Mouse (Mus musculus): Measurements from ENCODE around the gene Mrtfa.

The Mrtfa gene

GRCm38 (mm10) chr15:81067761-81068160 is 122.8 kb downstream of the Mrtfa start:
- no peak for DNase-seq (ENCODE audit: low read depth, low spot score)

- DNase-seq (ENCODE audit: low read depth, low spot score) = no peak
These were observed 123.6 kb downstream of the Mrtfa start for GRCm38 (mm10) chr15:81066976-81067375.

GRCm38 (mm10) chr15:81064661-81065060 is 125.9 kb downstream of the Mrtfa start:
- no peak for DNase-seq (ENCODE audit: low read depth, low spot score)

- DNase-seq (ENCODE audit: low read depth, low spot score) = peak; percentile 56
These were observed 126.4 kb downstream of the Mrtfa start for GRCm38 (mm10) chr15:81064143-81064542.

- no peak for DNase-seq (ENCODE audit: low read depth, low spot score)
These were observed 127.9 kb downstream of the Mrtfa start for GRCm38 (mm10) chr15:81062616-81063015.

- DNase-seq (ENCODE audit: low read depth, low spot score) = no peak
These were observed 128.4 kb downstream of the Mrtfa start for GRCm38 (mm10) chr15:81062175-81062588.

GRCm38 (mm10) chr15:81060975-81061374 is 129.6 kb downstream of the Mrtfa start:
- peak; percentile 39 for DNase-seq (ENCODE audit: low read depth, low spot score)

- no peak for DNase-seq (ENCODE audit: low read depth, low spot score)
These were observed 132.8 kb downstream of the Mrtfa start for GRCm38 (mm10) chr15:81057736-81058135.

- DNase-seq (ENCODE audit: low read depth, low spot score) = no peak
These were observed 135.1 kb downstream of the Mrtfa start for GRCm38 (mm10) chr15:81055488-81055887.

- DNase-seq (ENCODE audit: low read depth, low spot score) = no peak
These were observed 138.1 kb downstream of the Mrtfa start for GRCm38 (mm10) chr15:81052491-81052890.

GRCm38 (mm10) chr15:81050488-81050887 is 140.1 kb downstream of the Mrtfa start:
- DNase-seq (ENCODE audit: low read depth, low spot score) = no peak

GRCm38 (mm10) chr15:81049401-81050053 is 141.0 kb downstream of the Mrtfa start:
- peak; percentile 34 for DNase-seq (ENCODE audit: low read depth, low spot score)

- no peak for DNase-seq (ENCODE audit: low read depth, low spot score)
These were observed 143.1 kb downstream of the Mrtfa start for GRCm38 (mm10) chr15:81047497-81047896.

GRCm38 (mm10) chr15:81046061-81046460 is 144.5 kb downstream of the Mrtfa start:
- DNase-seq (ENCODE audit: low read depth, low spot score) = no peak

GRCm38 (mm10) chr15:81045336-81045735 is 145.2 kb downstream of the Mrtfa start:
- DNase-seq (ENCODE audit: low read depth, low spot score) = no peak

- no peak for DNase-seq (ENCODE audit: low read depth, low spot score)
These were observed 146.1 kb downstream of the Mrtfa start for GRCm38 (mm10) chr15:81044446-81044845.

GRCm38 (mm10) chr15:81042276-81042931 is 148.2 kb downstream of the Mrtfa start:
- peak; percentile 70 for DNase-seq (ENCODE audit: low read depth, low spot score)

- DNase-seq (ENCODE audit: low read depth, low spot score) = no peak
These were observed 148.8 kb downstream of the Mrtfa start for GRCm38 (mm10) chr15:81041767-81042166.

- DNase-seq (ENCODE audit: low read depth, low spot score) = no peak
These were observed 152.1 kb downstream of the Mrtfa start for GRCm38 (mm10) chr15:81038419-81038818.

GRCm38 (mm10) chr15:81035417-81036162 is 155.0 kb downstream of the Mrtfa start:
- no peak for DNase-seq (ENCODE audit: low read depth, low spot score)

- no peak for DNase-seq (ENCODE audit: low read depth, low spot score)
These were observed 156.4 kb downstream of the Mrtfa start for GRCm38 (mm10) chr15:81034119-81034518.

- no peak for DNase-seq (ENCODE audit: low read depth, low spot score)
These were observed 157.5 kb downstream of the Mrtfa start for GRCm38 (mm10) chr15:81032941-81033629.
